Mouse (Mus musculus) myocyte (in vitro differentiated cells): Measurements from ENCODE around the gene Gm14391. TPM values are rescaled to one million over a fixed set of nuclear protein-coding genes. Genes with fewer than 3 reads are reported as not detected.
"Not testable (repeated sequence)": the region's sequence is repeated elsewhere in the genome, so short reads cannot be mapped to it uniquely, and the experiment has no call there.

ENCODE experiments used
- H3K27me3 ChIP-seq: one replicate; pipeline ENCODE4 v1.6.1; 2011; ENCODE audit not compliant: control insufficient read depth, insufficient read depth, insufficient read length
- H3K36me3 ChIP-seq: one replicate; pipeline ENCODE4 v1.6.1; 2011; ENCODE audit not compliant: control insufficient read depth, insufficient read depth
- H3K4me2 ChIP-seq: one replicate; pipeline ENCODE4 v1.6.1; 2011; ENCODE audit warnings: low read depth, control low read depth
- H3K4me3 ChIP-seq: one replicate; pipeline ENCODE4 v1.5.1; 2011; ENCODE audit warnings: mild to moderate bottlenecking, control low read depth, moderate library complexity
- H3K79me2 ChIP-seq: one replicate; pipeline ENCODE4 v1.6.1; 2011; ENCODE audit not compliant: control insufficient read depth, insufficient read depth
- H3ac ChIP-seq: one replicate; pipeline ENCODE4 v1.6.1; 2011; ENCODE audit not compliant: control insufficient read depth, insufficient read length
- CEBPB ChIP-seq: IDR thresholded peaks from 2 replicates; pipeline ENCODE4 v1.6.1; 2011; ENCODE audit warnings: mild to moderate bottlenecking, moderate library complexity; ENCODE audit not compliant: poor library complexity, insufficient read depth, severe bottlenecking
- E2F4 ChIP-seq: IDR thresholded peaks from one replicate; pipeline ENCODE4 v1.6.1; 2011; ENCODE audit warnings: mild to moderate bottlenecking, control low read depth, moderate library complexity; ENCODE audit not compliant: insufficient read depth
- MAX ChIP-seq: IDR thresholded peaks from one replicate; pipeline ENCODE4 v1.6.1; 2011; ENCODE audit warnings: low read depth, mild to moderate bottlenecking, control low read depth
- MYOD1 ChIP-seq, 3 experiments: IDR thresholded peaks; one replicate each; pipeline ENCODE4 v1.6.1; 2011; ENCODE audit warnings: control low read depth in 2 of 3, low read depth in 2 of 3, mild to moderate bottlenecking in 2 of 3, moderate library complexity in 1 of 3; ENCODE audit not compliant: insufficient read length in 2 of 3, control insufficient read depth in 1 of 3
- MYOG ChIP-seq, 3 experiments: IDR thresholded peaks; one replicate each; pipeline ENCODE4 v1.6.1; 2011; ENCODE audit warnings: control low read depth in 2 of 3, low read depth in 2 of 3, mild to moderate bottlenecking in 2 of 3; ENCODE audit not compliant: insufficient read length in 2 of 3, control insufficient read depth in 1 of 3, insufficient read depth in 1 of 3
- POLR2A ChIP-seq: IDR thresholded peaks from one replicate; pipeline ENCODE4 v1.6.1; 2011; ENCODE audit warnings: low read depth, mild to moderate bottlenecking, control low read depth, moderate library complexity; ENCODE audit not compliant: insufficient read length
- POLR2AphosphoS2 ChIP-seq: IDR thresholded peaks from one replicate; pipeline ENCODE4 v1.6.1; 2011; ENCODE audit warnings: low read depth, control low read depth; ENCODE audit not compliant: insufficient read length
- REST ChIP-seq: IDR thresholded peaks from one replicate; pipeline ENCODE4 v1.6.1; 2011; ENCODE audit warnings: mild to moderate bottlenecking, control low read depth, moderate library complexity; ENCODE audit not compliant: insufficient read depth, insufficient read length
- SRF ChIP-seq: IDR thresholded peaks from one replicate; pipeline ENCODE4 v1.6.1; 2011; ENCODE audit warnings: low read depth; ENCODE audit not compliant: control insufficient read depth, insufficient read length
- TCF12 ChIP-seq: IDR thresholded peaks from one replicate; pipeline ENCODE4 v1.6.1; 2011; ENCODE audit warnings: mild to moderate bottlenecking, control low read depth; ENCODE audit not compliant: poor library complexity, insufficient read depth, severe bottlenecking
- TCF3 ChIP-seq: IDR thresholded peaks from one replicate; pipeline ENCODE4 v1.6.1; 2011; ENCODE audit warnings: low read depth, control low read depth; ENCODE audit not compliant: insufficient read length
- USF1 ChIP-seq: IDR thresholded peaks from one replicate; pipeline ENCODE4 v1.6.1; 2011; ENCODE audit warnings: low read depth, mild to moderate bottlenecking, control low read depth, moderate library complexity
- polyA plus RNA-seq: library from polyadenylated mRNA; unstranded; fragments of >200 nt; fragmentation: generic; extraction: Trizol; gene quantifications from one replicate; pipeline ENCODE4 v1.2.1, GENCODE M21; 2012; ENCODE audit warnings: missing spikeins

Gm14391 gene
- 5.9 TPM for polyA plus RNA-seq

GRCm38 (mm10) chr2:175206732-175207131, at the start of gene Gm14391:
Gm14391 (minus strand) TSS chr2:175206917.
- H3K4me3 ChIP-seq, H3K4me2 ChIP-seq, H3ac ChIP-seq, H3K27me3 ChIP-seq, H3K79me2 ChIP-seq, H3K36me3 ChIP-seq: not testable (repeated sequence)

GRCm38 (mm10) chr2:175179008-175179407, 27.7 kb downstream of the Gm14391 start:
- H3K27me3 ChIP-seq, H3ac ChIP-seq, H3K4me2 ChIP-seq, H3K79me2 ChIP-seq, H3K4me3 ChIP-seq, H3K36me3 ChIP-seq: not testable (repeated sequence)

GRCm38 (mm10) chr2:175176312-175176711, 30.4 kb downstream of the Gm14391 start:
- no peak for TF ChIP-seq POLR2A
- no peak for TF ChIP-seq REST
- no peak for TF ChIP-seq TCF12
- TF ChIP-seq CEBPB = no peak
- no peak for TF ChIP-seq POLR2AphosphoS2
- H3ac ChIP-seq = no peak overlapping the region
- no peaks in the 10 kb centered on the region for H3K36me3 ChIP-seq
- no peaks in the 10 kb centered on the region for H3K79me2 ChIP-seq
- peak overlapping the region; percentile 62 for H3K4me2 ChIP-seq
- H3K27me3 ChIP-seq = no peaks in the 10 kb centered on the region
- H3K4me3 ChIP-seq = peak overlapping the region; percentile 16

- H3K27me3 ChIP-seq, H3ac ChIP-seq, H3K79me2 ChIP-seq, H3K36me3 ChIP-seq: not testable (repeated sequence)
- H3K4me2 ChIP-seq = peak within 1 kb of the TSS; percentile 62
- peak within 1 kb of the TSS; percentile 16 for H3K4me3 ChIP-seq
Observed at GRCm38 (mm10) chr2:175175401-175176180, 31.1 kb downstream of the Gm14391 start, which contains the start of gene Gm14443. Gm14443 (minus strand) TSS chr2:175175871.

GRCm38 (mm10) chr2:175174058-175174457, 32.7 kb downstream of the Gm14391 start:
- not testable (repeated sequence) for H3ac ChIP-seq, H3K36me3 ChIP-seq, H3K4me3 ChIP-seq, H3K79me2 ChIP-seq, H3K27me3 ChIP-seq, H3K4me2 ChIP-seq

GRCm38 (mm10) chr2:175172906-175173595, 33.7 kb downstream of the Gm14391 start:
- not testable (repeated sequence) for H3K36me3 ChIP-seq, H3K79me2 ChIP-seq, H3ac ChIP-seq, H3K4me2 ChIP-seq, H3K4me3 ChIP-seq, H3K27me3 ChIP-seq

GRCm38 (mm10) chr2:175172123-175172522, 34.6 kb downstream of the Gm14391 start:
- H3K4me3 ChIP-seq = no peak overlapping the region
- no peaks in the 10 kb centered on the region for H3K36me3 ChIP-seq
- H3K4me2 ChIP-seq = no peak overlapping the region
- no peaks in the 10 kb centered on the region for H3K27me3 ChIP-seq
- TF ChIP-seq E2F4 (no peak), REST (no peak), POLR2AphosphoS2 (no peak), SRF (no peak), CEBPB (no peak), TCF12 (no peak), TCF3 (no peak), MAX (no peak), POLR2A (no peak), MYOG (IDR thresholded peaks at IDR 0.05; ENCODE audit: control insufficient read depth in 1 of 3, insufficient read depth in 1 of 3, insufficient read length in 2 of 3, low read depth in 2 of 3) (no peak), MYOD1 (IDR thresholded peaks at IDR 0.05; ENCODE audit: control insufficient read depth in 1 of 3, insufficient read length in 2 of 3, low read depth in 2 of 3) (no peak), USF1 (no peak)
- no peak overlapping the region for H3ac ChIP-seq
- H3K79me2 ChIP-seq = no peaks in the 10 kb centered on the region

- not testable (repeated sequence) for H3K4me2 ChIP-seq
Observed at GRCm38 (mm10) chr2:175166870-175167269, 39.8 kb downstream of the Gm14391 start.

GRCm38 (mm10) chr2:175165110-175165509, 41.6 kb downstream of the Gm14391 start:
- H3K4me2 ChIP-seq, H3K27me3 ChIP-seq, H3K4me3 ChIP-seq, H3ac ChIP-seq, H3K79me2 ChIP-seq, H3K36me3 ChIP-seq: not testable (repeated sequence)

More at GRCm38 (mm10) chr2:175166870-175167269, 39.8 kb downstream of the Gm14391 start:
- H3ac ChIP-seq, H3K27me3 ChIP-seq, H3K36me3 ChIP-seq, H3K79me2 ChIP-seq, H3K4me3 ChIP-seq: not testable (repeated sequence)
